Mouse (Mus musculus) adrenal gland, postnatal 25 days (tissue): ENCODE measurements around the gene Fgfr2. TPM values are rescaled to one million over a fixed set of nuclear protein-coding genes. Genes with fewer than 3 reads are reported as not detected.

Experiments used
- DNase-seq: peaks from one replicate; pipeline ENCODE4 v3.0.0; 2021; ENCODE audit warnings: mixed read lengths
- total RNA-seq: library from RNA; stranded (reverse); gene quantifications from 2 replicates; pipeline ENCODE4 v1.2.3, GENCODE M21; 2021

Fgfr2 gene
- total RNA-seq, 1 experiment from 2014 or later = 186 TPM

DNA sequence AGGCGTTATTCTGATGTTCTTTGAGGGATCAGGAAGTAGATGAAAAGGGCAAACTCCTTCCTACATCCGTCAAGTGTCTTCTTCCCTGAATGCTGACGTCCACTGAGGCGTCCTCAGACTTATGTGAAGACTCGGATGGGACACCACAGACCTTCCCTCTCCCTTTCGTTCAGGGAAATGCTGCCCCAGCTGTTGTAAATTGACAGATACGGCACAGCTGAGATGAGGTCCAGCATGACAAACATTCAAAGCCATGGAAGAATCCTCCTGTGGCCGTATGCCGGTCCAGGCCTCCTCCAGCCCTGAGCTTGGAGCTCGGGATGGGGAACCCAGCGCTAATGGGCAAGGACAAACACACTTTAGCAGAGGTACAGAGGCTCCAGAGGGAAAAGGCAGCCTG is 373.6 kb downstream of the Fgfr2 start:
- no peak for DNase-seq

DNA sequence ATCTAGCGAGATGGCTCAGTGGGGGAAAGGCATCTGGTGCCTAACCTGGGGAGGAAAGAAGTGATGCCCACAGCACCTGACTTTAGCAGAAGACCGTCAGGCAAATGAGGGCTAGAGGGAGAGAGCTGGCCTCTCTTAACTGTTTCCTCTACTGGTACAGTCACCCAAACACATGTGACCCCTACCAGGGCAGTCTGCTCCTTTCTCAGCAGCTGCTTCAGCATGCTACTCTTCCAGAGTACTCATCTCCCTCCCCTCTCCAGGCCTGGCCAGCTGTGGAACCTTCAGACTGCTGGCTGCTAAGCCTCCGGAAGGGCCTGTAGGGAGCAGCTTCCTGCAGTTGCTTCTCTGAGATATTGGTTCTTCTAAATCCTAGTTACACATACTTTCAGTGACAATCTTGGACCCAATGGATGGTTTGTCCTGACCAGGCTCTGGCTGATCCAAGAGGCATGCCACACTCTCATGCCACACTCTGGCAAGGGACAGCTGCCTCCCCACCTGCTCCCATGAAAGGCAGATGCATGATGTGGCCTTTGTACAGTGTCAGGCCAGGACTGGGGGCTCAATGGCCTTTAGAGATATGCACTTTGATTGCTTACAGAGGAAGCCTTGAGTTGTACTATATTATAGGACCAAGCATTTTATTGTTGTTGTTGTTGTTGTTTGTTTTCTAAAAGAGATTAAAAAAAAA is 374.9 kb downstream of the Fgfr2 start:
- DNase-seq = no peak

DNA sequence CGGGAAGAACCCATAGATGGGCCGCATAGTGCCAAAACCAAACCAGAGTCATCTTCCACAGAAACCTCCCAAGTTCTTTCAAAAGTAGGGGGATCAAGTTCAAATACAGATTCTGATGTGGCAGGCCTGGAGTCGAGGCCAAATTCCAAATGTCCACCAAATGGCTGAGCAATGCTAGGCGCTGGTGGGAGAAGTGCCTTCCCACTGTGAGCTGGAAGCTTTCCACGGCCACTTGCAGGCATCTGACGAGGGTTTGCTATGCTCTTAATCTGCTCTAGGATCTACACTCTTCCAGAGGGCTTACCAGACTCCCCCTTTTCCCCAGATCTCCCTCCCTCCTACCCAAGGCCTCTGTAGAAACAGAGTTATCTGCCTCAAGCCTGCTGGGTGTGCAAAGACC is 376.1 kb downstream of the Fgfr2 start:
- DNase-seq = no peak

DNA sequence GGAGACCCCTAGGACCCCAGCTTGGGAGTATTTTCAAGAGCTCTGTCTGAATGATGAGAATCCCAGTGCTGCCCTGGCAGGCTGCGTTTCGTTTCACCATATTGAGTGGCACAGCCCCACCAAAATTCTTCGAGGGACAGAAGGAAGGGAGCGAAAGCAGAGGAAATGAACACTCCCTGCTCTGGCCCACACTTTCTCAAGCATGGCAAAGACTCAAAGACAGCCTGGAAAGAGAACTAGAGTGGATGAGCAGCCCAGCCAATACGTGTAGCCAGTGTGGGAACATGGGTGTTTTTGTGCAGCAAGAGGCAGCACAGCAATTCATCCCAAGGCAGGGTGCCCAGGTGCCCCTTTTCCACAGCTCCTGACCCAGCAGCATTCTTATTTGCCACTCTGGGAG is 380.2 kb downstream of the Fgfr2 start:
- DNase-seq = no peak

DNA sequence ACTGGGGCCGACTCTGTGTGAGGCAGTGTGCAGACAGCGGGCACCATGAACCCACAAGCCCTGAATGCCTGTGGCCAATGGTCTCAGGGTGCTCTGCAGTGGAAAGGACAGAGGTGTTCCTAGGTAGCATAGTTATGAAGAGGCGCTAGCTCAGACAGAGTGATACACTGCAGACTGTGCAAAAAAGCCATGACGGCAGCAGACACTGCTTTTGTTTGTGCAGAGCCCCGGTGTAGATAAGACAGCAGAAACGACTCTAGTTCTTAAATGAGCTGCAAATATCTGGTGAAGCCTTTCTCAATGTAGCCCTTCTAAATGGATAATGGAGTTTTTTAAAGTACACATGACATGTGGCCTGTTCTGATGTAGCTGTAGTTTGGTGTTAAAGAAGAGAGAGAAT is 383.3 kb downstream of the Fgfr2 start:
- no peak for DNase-seq

DNA sequence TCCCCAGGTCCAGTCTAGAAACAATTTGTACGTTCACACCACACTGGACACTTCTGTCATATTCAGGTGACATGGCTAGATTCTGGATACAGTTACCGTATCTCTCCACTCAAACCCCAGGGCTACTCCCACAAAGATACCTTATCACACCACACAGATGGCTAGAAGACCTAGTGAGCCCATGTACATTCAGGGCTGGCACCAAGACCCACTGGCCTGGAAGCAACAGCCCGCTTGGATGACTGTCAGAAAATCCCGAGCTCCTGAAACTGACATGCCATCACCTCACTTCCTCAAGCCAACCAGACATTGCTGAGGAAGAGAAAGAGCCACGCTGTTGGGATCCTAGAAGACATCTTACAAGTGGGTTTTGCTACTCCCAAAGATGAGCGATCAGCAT is 384.3 kb downstream of the Fgfr2 start:
- no peak for DNase-seq

DNA sequence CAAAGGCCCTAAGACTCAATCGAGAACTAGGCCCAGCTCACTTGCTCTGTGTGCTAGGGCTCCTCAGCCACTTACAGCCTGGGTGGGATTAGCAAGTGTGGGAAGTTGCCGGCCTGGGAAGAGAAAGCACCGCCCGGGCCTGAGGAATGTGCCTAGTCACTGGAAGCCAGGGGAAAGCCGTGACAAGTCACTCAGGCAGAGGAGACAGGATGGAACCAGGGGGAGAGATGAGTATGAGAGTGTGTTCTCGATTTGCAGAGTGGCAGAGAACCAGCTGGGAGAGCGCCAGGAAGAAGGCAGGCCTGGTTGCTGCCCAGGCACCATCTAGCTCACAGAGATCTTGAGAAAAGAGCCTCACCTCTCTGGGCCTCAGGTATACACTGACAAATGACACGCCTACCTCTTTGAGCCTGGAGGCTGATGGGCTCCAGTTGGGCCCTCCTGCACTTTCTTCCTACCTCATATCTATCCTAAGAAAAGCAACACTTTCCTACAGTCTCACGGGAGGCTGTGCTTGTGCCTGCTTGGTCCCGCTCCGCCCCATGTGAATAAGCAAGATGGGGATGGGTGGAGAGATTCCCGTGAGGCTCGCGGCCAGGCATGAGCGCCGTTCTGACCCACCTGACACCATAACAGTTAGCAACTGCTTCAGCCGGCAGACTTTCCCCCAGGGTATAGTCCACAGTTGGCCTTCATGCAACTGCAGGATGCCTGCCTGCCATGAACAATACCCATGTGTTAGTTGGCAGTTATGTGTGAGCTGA is 386.9 kb downstream of the Fgfr2 start:
- peak; percentile 80 for DNase-seq

DNA sequence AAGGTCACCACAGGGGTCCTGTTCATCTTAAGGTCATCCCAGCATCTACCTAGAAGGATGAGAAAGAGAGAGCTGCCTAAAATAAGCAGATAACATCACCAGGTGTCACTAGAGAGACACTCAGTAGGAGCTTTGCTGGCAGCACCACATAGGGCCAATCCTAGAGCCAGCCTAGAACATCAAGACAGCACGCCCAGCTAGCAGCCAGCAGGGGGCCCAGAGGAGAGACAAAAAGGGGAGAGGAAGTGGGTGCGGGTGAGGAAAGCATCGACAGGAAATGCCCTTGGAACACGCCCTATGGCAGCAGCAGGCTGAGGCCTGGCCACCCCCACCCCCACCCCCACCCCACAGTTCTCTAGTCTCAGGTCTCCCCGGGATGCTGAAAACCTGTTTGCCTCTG is 388.0 kb downstream of the Fgfr2 start:
- peak; percentile 49 for DNase-seq

DNA sequence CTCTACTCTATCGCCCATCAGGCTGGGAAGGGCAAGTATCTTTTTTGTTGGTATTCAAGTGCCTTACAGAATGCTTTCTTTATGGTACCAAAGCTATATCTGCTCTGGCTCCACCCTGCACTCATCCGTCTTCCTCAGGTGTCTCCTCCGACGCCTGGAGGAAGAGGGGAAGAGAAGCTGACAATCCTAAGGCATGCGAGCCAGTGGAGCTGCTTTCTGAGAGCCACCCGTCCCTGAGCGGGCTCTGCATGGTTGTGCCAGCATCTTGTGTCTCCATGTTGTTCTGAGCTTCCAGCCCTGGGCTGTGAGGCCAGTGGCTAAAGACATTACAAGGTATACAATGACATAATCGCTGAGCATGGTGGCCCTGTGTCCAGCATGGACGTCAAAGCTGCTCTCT is 388.9 kb downstream of the Fgfr2 start:
- DNase-seq = no peak

DNA sequence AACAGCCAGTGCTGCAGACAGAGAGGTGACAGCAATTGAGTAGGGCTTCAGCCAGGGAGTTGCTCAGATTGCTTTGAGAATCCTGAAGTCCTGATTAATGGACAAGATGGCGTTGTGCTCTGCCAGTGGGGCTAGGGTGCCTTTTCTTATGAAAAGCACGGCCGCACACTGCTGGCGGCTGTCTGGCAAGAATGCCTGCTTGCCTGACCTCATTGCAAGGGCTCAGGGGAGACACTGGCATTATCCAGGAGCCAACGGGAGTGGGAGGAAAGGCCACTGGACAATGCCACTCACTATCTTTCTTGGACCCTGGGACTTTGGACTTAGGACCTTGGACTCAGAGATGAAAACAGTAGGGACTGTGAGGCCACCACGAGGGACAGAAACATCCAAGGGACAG is 389.6 kb downstream of the Fgfr2 start:
- DNase-seq = peak; percentile 67

DNA sequence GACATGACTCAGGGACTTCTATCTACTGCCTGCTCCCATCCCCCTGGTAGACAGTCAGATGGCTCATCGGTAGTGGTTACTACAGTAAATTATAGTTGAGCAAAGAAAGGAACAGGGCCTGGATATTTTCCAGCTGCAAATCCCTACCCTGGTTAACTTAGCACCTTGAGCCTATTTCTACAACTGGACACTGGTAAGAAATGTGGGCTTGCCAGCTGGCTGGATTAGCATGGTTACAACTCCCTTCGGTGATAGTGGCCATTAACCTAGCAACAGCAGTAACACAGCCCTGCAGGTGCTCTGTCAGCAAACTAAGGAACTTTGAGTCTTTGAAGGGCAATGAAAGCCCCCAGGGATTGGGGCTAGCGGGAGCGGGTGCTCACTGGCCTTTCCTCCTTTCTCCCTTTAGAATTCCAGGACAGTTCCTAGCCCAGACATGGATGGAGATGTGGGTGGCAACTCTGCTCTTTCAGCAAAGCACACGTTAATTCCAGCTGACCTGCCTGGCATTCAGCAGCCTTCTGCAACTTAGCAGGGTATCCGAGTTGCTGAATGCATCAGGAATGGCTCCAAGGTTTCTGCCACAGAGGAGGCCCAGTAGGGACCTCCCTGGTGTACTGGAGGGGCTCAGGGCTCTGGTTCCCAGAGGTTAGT is 390.9 kb downstream of the Fgfr2 start:
- DNase-seq = no peak

DNA sequence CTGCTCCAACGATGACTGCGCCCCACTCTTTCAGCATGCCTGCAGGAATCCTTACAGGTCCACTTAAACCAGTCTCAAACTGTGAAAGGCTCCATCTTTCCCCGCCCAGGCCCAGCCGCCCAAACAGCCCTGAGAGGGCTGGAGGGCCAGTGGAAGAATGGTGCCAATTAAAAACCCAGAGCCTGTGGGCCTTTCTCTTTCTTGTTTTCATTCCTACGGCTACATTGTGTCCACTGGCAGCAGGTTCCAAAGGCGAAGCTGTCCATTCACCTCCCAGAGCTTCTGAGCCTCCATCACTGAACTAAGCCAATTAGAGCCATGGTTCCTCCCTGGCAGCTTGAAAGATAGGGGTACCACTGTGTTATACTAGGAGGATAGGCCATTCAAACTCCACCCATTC is 391.6 kb downstream of the Fgfr2 start:
- no peak for DNase-seq

DNA sequence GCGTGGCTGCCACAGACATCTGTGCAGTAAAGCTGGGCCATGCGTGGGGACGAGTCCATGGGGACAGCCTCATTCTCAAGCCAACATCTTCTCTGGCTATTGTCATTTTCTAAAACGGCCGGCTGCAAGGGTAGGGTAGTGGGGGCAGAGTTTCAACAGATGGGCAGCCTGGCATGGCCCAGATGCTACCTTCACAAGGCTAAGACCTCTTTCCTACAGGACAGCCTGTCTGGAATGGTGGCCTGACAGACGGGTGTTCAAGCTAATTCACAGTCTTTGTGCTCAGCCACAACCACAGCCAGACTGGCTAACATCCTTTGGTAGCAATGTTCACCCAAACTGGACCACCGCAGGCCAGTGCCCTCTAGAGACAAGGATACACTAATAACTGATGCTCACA is 392.6 kb downstream of the Fgfr2 start:
- DNase-seq = no peak

DNA sequence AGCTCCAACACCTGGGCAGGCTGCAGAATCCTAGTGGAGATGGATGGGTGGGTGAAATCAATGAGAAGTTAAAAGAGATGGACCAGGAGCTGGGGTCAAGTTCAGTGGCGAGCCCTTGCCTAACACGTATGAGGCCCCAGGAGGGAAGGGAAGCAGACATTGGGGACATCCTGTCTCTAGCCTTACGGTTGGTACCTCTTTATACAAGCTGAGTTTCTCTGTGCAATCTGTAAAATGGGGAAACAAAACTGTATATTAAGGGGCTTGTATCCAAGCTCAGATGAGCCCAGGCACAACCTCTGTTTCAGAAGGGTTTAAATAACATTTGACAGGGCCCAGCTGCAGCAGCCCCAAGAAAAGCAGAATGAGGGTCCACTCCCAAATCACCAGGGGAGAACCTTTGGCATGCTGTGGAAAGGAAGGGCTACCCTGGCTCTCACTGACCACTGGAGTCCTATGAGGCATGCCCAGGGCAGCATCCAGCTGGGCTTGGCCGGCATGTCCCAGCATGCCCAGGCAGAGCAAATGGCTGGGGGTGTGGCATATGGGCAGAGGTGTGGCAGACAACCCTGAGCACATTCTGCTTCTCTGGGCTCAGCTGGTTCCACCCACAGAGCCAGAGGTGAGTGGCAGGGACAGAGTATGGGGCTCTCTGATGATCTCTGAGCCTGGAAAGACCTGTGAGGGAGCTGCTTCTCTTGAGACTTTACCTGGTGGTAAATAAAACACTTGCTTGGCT is 393.9 kb downstream of the Fgfr2 start:
- DNase-seq = no peak

DNA sequence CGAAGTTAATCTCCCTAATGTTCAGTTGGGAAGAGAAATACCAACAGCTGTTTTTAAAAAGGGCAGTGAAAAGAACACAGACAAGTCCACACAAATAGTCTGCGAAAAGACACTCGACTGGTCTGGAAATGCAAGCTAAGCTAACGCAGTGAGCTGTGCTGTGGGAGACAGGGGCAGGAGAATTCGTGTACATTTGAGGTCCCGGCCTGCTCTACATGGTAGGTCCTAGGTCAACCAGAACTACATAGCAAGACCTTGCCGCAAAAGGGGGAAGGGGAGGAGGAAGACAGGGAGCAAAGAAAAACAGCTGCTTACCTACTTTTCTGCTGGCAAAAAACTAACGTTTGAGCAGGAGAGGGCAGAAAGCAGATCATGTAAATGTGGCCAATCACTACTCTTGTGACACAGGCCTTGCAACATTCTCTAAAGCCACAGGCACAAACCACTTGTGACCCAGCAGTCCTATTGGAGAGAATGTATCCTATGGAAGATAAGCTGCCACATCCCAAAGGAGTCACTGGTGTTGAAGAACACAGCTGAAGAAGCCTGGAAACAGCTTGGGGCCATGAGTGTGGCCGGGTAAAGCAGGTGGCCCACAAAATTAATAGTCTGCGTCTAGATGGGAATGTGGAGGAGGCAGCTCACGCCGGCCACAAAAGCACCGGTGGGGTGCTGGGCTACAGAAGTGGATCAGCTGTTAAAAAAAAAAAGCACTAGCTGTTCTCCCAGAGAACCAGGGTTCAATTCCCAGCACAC is 396.9 kb downstream of the Fgfr2 start:
- no peak for DNase-seq

DNA sequence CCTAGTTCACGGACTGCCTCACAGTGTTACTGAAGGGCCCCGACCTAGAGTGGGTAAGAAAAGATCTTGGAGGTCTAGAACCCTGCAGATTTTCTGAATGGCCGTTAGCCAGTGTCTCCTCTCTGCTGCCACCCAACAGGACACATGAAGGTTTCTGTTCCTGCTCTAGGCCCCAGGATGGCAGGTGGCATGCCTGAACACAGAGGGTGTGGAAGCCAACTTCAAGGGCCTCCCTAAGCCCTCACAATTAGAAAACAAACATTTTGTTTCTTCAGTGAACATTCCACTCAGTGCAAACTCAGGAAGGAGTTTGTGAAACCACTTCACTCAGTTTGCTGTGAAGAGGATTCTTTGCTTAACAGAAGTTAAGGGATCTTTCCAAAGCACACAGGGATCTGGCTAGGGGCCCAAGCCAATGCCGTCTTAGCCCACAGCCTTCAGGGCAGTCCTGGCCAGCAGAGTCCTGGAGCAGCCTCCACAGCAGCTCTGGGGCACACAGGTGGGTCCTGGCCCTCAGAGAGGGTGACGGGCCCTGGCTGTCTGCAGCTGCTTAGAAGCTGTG is 398.6 kb downstream of the Fgfr2 start:
- DNase-seq = no peak

DNA sequence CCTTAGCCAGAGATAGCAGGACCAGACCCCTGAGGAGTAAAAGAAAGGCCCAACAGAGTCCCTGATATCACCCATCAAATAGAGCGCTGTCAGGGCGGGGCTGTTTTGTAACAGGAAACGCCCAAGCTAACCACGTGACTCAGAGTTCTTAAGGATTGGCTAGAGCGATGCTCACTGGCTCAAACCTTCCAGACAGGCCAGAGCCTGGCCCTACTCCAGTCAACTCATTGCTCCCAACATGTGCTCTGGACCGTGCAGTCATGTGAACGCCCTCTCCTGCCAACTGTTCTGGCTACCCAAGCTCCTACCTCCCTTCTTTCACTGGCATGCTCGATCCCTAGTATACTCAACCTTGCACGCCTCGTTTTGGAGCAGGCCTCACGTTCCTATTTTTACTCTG is 399.2 kb downstream of the Fgfr2 start:
- peak; percentile 72 for DNase-seq

DNA sequence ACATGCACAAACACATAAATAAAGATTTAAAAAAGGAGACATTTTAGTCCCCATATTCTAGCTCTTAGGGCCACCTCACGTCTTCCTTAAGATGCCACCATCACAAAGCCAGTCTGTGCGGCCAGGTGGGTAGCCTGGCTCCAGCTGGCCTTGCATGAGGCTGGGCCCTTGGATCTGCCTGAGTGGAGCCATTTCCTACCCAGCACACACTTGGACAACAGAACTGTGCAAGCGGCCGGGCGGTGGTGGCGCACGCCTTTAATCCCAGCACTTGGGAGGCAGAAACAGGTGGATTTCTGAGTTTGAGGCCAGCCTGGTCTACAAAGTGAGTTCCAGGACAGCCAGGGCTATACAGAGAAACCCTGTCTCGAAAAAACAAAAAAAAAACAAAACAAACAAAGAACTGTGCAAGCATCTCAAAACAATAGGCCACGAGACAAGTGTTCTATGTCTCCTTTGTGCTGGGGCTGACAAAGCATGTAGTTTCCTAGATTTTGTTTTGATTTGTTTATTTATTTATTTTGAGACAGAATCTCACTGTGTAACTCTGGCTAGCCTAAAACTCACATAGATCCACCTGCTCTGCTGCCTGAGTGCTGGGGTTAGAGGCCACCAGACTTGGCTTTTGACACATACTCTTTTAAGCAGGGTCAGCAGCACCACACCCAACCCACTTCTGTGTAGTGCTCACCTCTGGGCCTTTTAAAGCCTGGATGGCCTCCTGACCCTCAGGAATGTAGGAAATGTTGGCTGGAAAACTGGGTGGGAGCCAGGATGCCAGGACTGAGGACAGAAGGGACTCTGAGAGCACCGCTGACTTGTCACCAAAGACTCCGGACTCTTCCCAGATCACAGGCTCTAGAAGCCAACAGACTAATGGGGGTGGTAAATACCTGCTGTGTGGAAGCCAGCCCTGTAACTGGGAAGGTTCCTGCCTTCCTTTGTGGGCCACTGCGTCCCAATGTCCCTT is 400.5 kb downstream of the Fgfr2 start:
- no peak for DNase-seq

DNA sequence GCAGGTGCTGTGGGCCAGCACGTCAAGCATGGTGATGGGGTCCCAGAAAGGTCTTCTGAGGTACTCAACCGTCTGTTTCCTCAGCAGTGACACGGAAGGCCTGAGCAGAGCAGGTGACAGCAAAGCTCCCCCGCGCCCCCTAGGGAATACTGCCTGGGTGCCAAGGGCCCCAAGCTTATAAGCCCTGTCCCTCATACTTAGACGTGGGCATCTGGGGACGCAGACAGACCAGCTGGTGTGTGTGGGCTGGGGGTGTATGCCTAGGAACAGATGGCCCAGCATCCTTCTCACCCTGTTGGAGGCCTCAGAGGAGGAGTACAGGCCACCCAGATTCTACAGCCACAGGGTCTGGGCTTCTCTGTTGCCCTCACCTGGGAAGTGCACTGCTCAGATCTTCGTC is 402.6 kb downstream of the Fgfr2 start:
- no peak for DNase-seq

DNA sequence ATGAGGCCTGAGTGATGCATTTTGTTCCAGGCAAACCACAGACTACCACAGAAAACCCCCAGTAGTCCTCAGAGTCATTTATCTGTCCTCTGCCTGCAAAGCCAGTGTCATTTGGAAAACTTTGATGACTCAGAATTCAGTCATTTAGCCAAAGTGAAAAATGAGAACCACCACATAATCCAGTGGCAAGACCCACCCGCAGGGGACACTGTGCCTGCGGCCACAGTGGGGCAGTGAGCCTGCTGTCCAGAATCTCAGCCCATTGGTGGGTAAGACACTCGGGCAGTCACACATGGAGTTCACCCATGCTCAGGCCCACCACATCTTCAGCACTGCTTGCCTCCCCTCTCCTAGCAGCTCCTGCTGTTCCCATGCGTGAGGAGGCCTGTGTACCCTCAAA is 403.6 kb downstream of the Fgfr2 start:
- no peak for DNase-seq

DNA sequence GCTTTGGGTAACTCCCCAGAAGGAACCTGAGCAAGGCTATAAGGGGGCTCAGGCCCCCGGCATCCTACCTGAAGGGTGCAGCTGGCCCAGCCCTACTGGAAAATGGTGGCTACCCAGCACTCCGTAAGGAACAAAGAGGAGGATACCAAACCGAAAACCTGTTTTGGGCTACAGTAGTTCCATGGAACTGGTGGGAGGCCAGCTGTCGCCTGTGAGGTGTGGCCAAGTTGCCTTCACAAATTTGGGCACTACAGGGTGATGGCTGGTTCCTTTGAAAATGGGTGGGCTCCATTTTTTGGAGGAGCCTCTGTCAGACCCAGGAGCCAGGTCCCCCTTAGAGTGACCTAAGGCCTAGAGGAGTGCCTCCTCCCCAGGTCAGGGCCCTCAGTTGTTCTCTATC is 407.9 kb downstream of the Fgfr2 start:
- no peak for DNase-seq
